Mouse (Mus musculus): Measurements from ENCODE around the gene Panx1. TPM values are rescaled to one million over a fixed set of nuclear protein-coding genes. Genes with fewer than 3 reads are reported as not detected.
A peak's percentile ranks its signal among the peaks of the same experiment; 100 is the strongest.

Panx1 gene
- total RNA-seq, 2 experiments from 2014 or later = 37.7 to 38.8 TPM

- no peak for DNase-seq (ENCODE audit: low spot score in 2 of 2)
- intact Hi-C loops (cut with DNase I) = loop anchor here (5.0 kb wide), 1 partner anchor 75 kb away; no protein-coding TSS in a partner anchor
Measured at GRCm38 (mm10) chr9:14982683-14983082, 62.6 kb downstream of the Panx1 start.

GRCm38 (mm10) chr9:14981539-14982155 lies 63.6 kb downstream of the Panx1 start:
- intact Hi-C loops (cut with DNase I) = loop anchor here (5.0 kb wide), 1 partner anchor 74 kb away; no protein-coding TSS in a partner anchor
- DNase-seq (ENCODE audit: low spot score in 2 of 2) = peak; percentile 50 to 85

- DNase-seq (ENCODE audit: low spot score in 2 of 2) = no peak
- intact Hi-C loops (cut with DNase I) = no loop called here
Measured at GRCm38 (mm10) chr9:14974251-14975232, 70.7 kb downstream of the Panx1 start.

GRCm38 (mm10) chr9:14973762-14974161 lies 71.5 kb downstream of the Panx1 start:
- DNase-seq (ENCODE audit: low spot score in 2 of 2) = no peak
- intact Hi-C loops (cut with DNase I) = no loop called here

- intact Hi-C loops (cut with DNase I) = no loop called here
- DNase-seq (ENCODE audit: low spot score in 2 of 2) = no peak
Measured at GRCm38 (mm10) chr9:14970805-14971525, 74.3 kb downstream of the Panx1 start.

- intact Hi-C loops (cut with DNase I) = no loop called here
- DNase-seq (ENCODE audit: low spot score in 2 of 2) = no peak
Measured at GRCm38 (mm10) chr9:14970211-14970610, 75.1 kb downstream of the Panx1 start.

GRCm38 (mm10) chr9:14967598-14967997 lies 77.7 kb downstream of the Panx1 start:
- intact Hi-C loops (cut with DNase I) = no loop called here
- DNase-seq (ENCODE audit: low spot score in 2 of 2) = no peak

GRCm38 (mm10) chr9:14966787-14967186 lies 78.5 kb downstream of the Panx1 start:
- DNase-seq (ENCODE audit: low spot score in 2 of 2) = no peak
- intact Hi-C loops (cut with DNase I) = no loop called here

GRCm38 (mm10) chr9:14965368-14965767 lies 79.9 kb downstream of the Panx1 start:
- intact Hi-C loops (cut with DNase I) = no loop called here
- peak in 1 of 2 experiments; percentile 20 for DNase-seq (ENCODE audit: low spot score in 2 of 2)

- intact Hi-C loops (cut with DNase I) = no loop called here
- no peak for DNase-seq (ENCODE audit: low spot score in 2 of 2)
Measured at GRCm38 (mm10) chr9:14962769-14963168, 82.5 kb downstream of the Panx1 start.

GRCm38 (mm10) chr9:14954659-14955058 lies 90.6 kb downstream of the Panx1 start:
- peak in 1 of 2 experiments; percentile 39 for DNase-seq (ENCODE audit: low spot score in 2 of 2)
- intact Hi-C loops (cut with DNase I) = no loop called here

Other genes with a start within 250 kb of the Panx1 start
- 10 to 100 TPM; 19.5 to 30.2 TPM for gene Gpr83, start 185.3 kb downstream of the Panx1 start, total RNA-seq (2021)
- not detected for gene Izumo1r, start 141.5 kb downstream of the Panx1 start, total RNA-seq (2021)
- not detected for gene Hephl1, start 66.6 kb upstream of the Panx1 start, total RNA-seq (2021)
- 1 to 10 TPM; 8.1 to 8.7 TPM for gene Vstm5, start 193.6 kb upstream of the Panx1 start, total RNA-seq (2021)
- 10 to 100 TPM; 31.4 to 38.0 TPM for gene Med17, start 234.5 kb upstream of the Panx1 start, total RNA-seq (2021)

Measured in left cerebral cortex, postnatal 25 days (tissue).